Mouse (Mus musculus): ENCODE results near the gene Gm13078. TPM values are rescaled to one million over a fixed set of nuclear protein-coding genes. Genes with fewer than 3 reads are reported as not detected.

The Gm13078 gene
- total RNA-seq (2015): not detected in 2 replicates
- total RNA-seq (2017): not detected in 2 replicates

DNA sequence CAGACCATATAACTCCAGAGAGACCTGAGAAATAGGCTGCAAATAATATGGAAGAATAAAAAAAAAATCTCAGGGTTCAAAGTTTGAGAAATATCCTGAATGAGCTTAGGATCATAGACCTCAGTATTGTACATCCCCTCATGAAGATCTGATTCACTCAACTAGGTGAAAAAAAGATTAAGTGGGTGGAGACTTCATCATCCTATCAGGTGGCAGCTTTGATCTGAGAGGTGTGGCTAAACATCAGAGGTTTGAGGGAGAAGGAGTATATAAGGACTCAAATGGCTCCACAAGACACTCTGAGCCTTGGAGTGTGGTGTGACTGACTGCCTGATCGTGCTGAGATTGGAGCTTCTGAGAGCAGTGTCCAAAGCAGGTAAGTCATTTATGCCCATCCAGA is at the start of gene Gm13078:
TSS of gene Gm13078 (plus strand) at position 301 of the 400 bp plus-strand sequence.
- ATAC-seq (ENCODE audit: poor library complexity, severe bottlenecking): no peak

DNA sequence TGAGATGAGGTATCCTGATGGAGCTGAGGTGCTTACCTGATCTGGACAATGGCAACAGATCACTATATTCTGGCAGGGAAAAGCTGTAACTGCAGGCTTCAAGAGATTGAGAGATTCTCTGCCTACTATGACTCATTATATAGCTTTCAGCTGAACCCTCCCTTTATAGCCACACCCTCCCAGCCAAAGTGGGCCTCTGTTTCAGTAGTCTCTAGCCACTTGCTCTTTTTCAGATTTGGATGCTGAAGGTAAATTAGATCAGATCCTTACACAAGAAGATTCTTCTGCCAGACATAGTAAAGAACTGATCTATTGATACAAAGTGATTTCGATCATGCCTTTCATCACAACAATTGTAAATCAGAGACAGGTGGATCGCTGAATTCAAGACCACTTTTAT is 16.6 kb upstream of the Gm13078 start, which contains the start of gene Gm13089:
TSS of gene Gm13089 (minus strand) at position 101 of the 400 bp plus-strand sequence.
- no peak for ATAC-seq (ENCODE audit: poor library complexity, severe bottlenecking)

Other genes with a start within 250 kb of the Gm13078 start
- gene Gm13043, start 208.1 kb upstream of the Gm13078 start, total RNA-seq (2015): not detected in 2 replicates
- not detected in 2 replicates for gene Gm13043, start 208.1 kb upstream of the Gm13078 start, total RNA-seq (2017)
- not detected in 2 replicates for gene Gm13040, start 183.5 kb upstream of the Gm13078 start, total RNA-seq (2015)
- gene Gm13040, start 183.5 kb upstream of the Gm13078 start, total RNA-seq (2017): not detected in 2 replicates
- not detected in 2 replicates for gene BC080695, start 167.8 kb upstream of the Gm13078 start, total RNA-seq (2015)
- gene BC080695, start 167.8 kb upstream of the Gm13078 start, total RNA-seq (2017): not detected in 2 replicates
- not detected in 2 replicates for gene Gm13057, start 167.7 kb upstream of the Gm13078 start, total RNA-seq (2015)
- not detected in 2 replicates for gene Gm13057, start 167.7 kb upstream of the Gm13078 start, total RNA-seq (2017)
- not detected in 2 replicates for gene Gm13083, start 104.5 kb upstream of the Gm13078 start, total RNA-seq (2015)
- 0.07 TPM in 1 of 2 replicates, not detected in the other for gene Gm13083, start 104.5 kb upstream of the Gm13078 start, total RNA-seq (2017)
- not detected in 2 replicates for gene Gm13088, start 62.2 kb upstream of the Gm13078 start, total RNA-seq (2015)
- gene Gm13088, start 62.2 kb upstream of the Gm13078 start, total RNA-seq (2017): not detected in 2 replicates
- not detected in 2 replicates for gene Gm13089, start 16.7 kb upstream of the Gm13078 start, total RNA-seq (2015)
- not detected in 2 replicates for gene Gm13089, start 16.7 kb upstream of the Gm13078 start, total RNA-seq (2017)
- not detected in 2 replicates for gene Gm13023, start 69.9 kb downstream of the Gm13078 start, total RNA-seq (2015)
- gene Gm13023, start 69.9 kb downstream of the Gm13078 start, total RNA-seq (2017): not detected in 2 replicates
- gene Gm13084, start 96.6 kb downstream of the Gm13078 start, total RNA-seq (2015): not detected in 2 replicates
- gene Gm13084, start 96.6 kb downstream of the Gm13078 start, total RNA-seq (2017): not detected in 2 replicates
- gene Gm13103, start 127.0 kb downstream of the Gm13078 start, total RNA-seq (2015): not detected in 2 replicates
- gene Gm13103, start 127.0 kb downstream of the Gm13078 start, total RNA-seq (2017): not detected in 2 replicates
- not detected in 2 replicates for gene Pramef6, start 180.9 kb downstream of the Gm13078 start, total RNA-seq (2015)
- gene Pramef6, start 180.9 kb downstream of the Gm13078 start, total RNA-seq (2017): not detected in 2 replicates
- not detected in 2 replicates for gene Pramef25, start 231.6 kb downstream of the Gm13078 start, total RNA-seq (2015)
- gene Pramef25, start 231.6 kb downstream of the Gm13078 start, total RNA-seq (2017): not detected in 2 replicates
- not detected in 2 replicates for gene Gm13101, start 247.5 kb downstream of the Gm13078 start, total RNA-seq (2015)
- gene Gm13101, start 247.5 kb downstream of the Gm13078 start, total RNA-seq (2017): not detected in 2 replicates

All from megakaryocyte, adult 5-6 weeks (primary cell).